Mouse (Mus musculus) adrenal gland, postnatal 25 days (tissue): ENCODE measurements at regions not wholly inside any gene's neighbourhood (a gene's known extent, or its start where the extent isn't known, plus 50 kb on each side); places are given as distances from the start of the nearest gene placed in this dataset.

Source experiments
- DNase-seq: peaks from one replicate; pipeline ENCODE4 v3.0.0; 2021; ENCODE audit warnings: mixed read lengths

DNA sequence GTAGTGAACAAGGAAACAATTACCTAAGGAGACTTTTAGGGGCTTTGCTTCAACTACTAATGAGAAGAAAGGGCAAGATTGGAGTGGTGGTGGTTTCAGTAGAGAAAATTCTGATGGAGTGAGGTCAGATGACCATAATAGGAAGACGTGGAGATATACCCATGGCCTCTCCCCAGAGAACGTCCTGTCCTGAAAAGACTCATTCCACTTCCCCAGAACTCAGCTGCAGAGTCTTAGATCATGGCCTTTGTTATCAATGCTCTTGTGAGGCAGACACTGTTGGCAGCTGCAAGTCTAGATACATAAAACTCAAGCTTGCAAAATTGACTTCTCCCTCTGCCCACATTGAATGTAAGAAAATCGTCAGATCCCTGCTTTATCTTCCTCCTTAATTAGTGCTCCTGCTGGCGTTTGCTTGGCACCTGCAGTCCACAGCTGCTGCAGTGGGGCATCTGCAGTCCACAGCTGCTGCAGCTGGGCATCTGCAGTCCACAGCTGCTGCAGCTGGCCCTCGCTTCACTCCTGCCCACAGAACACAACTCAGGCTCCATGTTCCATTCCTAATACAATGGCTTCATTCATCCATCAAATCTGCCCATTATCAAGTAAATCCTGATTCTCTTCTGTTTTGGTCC lies 162.5 kb downstream of the Cxcl12 start:
- DNase-seq, result no peak

GRCm38 (mm10) chr6:117332641-117333040 lies 164.3 kb downstream of the Cxcl12 start:
- DNase-seq, result no peak

DNA sequence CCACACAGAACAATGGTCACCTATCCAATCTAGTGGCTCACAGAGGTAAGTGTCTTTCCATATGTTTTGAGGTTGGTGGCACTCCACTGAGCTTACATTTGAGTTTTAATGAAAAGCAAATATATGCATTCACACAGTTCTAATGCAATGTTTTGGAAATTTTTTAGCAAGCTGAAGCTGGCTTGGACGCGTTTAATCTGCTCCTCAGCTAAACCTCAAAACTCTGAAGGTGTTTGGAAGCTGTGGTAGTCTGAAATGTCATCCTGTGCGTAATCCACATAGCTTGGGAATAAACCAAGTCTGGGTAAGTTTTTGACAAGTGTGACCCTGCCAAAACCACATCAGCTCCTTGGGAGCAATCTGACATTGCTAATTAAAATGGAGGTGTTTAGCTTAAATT lies 173.8 kb downstream of the Cxcl12 start:
- DNase-seq, result no peak

DNA sequence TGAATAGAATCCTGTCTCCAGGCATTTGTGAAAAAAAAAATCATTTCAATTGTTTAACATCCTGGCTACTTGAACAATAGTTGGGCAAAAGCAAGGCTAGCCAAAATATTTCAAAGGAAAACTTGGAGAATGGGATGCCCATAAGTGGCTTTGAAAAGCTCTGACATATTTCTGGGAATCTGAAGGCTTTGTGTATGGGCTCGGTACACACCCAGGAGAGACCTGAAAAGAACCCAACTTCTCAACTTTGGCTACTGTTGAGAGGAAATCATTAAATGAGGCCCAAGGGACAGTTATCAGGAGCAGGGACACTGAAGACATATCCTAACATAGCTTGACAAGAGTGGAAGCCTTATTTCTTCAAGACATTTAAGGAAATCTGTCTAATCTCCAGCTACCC lies 179.0 kb downstream of the Cxcl12 start:
- no peak for DNase-seq

GRCm38 (mm10) chr6:117351846-117352245 lies 183.5 kb downstream of the Cxcl12 start:
- no peak for DNase-seq

DNA sequence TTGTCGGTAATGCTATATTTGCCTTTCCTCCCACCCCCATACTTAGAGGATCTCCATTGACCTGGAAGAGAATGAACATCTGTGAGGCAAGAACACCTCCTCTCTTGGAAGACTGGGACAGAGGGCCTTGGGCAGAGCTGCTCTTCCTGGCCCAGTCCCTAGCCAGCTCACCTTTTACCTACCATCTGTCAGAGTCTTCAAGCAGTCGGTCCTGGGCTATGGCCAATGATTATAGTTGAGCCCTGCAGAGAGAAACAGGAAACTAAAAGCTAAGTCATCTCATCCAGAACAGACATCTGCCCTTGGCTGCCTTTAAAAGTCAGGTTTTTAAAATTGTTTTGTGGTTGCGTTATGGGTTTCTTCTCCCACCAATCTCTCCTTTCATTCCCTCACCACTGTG lies 184.8 kb downstream of the Cxcl12 start:
- DNase-seq, result no peak

GRCm38 (mm10) chr6:117356101-117356500 lies 187.8 kb downstream of the Cxcl12 start:
- DNase-seq, result no peak

GRCm38 (mm10) chr6:117359401-117359800 lies 191.1 kb downstream of the Cxcl12 start:
- DNase-seq, result no peak

DNA sequence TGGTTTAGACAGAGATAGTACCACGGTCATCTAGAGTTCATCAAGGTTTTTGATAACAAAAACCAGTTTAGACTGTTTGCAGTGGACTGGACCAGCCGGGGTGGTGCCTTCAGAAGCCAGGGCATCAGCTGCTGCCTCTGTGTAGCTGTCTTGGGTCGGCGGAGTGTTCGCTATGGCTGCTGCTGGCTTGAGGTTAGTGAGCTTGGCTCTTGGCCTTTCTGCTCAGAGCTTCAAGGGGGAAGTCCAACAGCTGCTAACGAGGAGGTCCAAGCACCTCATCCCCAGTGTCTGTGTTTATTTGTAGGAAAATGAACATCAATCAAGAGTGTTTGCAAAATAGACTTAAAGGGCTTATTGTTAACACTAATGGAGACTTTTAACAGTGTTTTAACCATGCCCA lies 198.2 kb downstream of the Cxcl12 start:
- no peak for DNase-seq

DNA sequence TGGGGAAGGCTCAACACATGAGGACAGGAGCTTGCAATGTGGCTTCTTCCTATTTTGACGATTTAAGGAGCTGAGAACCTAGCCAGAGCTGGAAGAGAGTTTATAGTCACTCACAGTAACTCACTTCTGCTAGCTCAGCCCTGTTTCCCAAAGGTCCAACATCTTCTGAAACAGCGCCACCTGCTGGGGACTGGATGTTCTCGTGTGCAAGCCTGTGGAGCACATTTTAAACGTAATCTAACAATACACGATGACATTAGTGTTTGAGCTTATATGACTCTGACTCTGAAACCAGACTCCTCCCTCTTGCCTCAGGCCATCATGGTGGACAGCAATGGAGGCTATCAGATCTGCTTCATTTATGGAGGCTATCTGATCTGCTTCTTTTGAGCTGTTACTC lies 207.7 kb downstream of the Cxcl12 start:
- DNase-seq, result no peak

DNA sequence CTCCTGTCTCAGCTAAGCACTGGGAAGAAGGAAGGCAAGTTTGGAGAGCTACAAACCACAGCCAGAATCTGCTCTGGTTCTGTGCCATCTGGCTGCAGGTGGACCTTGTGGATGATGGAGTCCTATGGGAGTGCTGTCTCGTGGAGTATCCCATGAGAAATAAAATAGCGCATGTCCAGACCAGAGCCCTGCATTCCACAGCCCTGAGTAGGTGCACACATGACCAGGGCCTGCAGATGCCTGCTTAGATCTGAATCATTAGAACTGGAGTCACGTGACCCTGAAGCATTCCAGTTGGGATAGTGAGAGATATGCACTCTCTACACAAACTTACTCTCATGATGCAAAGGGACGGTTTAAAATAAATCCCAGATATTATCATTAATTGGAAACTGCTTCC lies 211.6 kb downstream of the Cxcl12 start:
- DNase-seq, result no peak

DNA sequence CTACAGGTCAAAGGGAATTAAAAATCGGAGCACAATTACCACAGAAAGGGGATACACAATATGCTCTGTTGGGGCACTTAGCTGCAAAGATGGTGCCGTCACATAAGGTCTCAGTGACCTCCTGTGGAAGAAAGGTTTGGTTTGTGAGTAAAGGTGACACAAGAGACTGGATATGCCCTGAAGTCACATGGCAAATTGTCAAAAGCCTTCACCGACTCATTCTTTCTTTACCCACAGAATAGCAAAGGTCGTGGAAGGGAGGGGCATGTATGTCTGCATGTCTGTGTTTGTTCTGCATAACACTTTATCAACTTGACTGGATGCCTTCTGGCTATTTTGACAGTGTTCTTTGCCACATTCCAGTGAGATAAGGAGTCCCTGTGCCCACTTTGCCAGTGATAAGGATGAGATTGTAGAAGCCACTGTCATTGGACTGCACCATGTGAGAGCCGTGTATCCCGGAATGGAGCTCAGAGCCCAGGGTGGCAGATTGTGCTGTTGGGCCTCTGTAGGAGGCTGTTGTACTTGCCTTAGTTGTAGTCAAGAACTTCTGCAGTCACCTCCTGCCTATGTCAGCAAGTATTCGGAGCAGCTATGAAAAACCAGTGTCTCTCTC lies 222.0 kb downstream of the Cxcl12 start:
- no peak for DNase-seq

GRCm38 (mm10) chr6:117393480-117393879 lies 225.1 kb downstream of the Cxcl12 start:
- no peak for DNase-seq

- DNase-seq, result no peak
Measured at GRCm38 (mm10) chr6:117405589-117406311, 237.4 kb downstream of the Cxcl12 start.

- no peak for DNase-seq
Measured at GRCm38 (mm10) chr6:117406312-117406595, 237.9 kb downstream of the Cxcl12 start.

- no peak for DNase-seq
Measured at GRCm38 (mm10) chr6:117406757-117407156, 238.4 kb downstream of the Cxcl12 start.

DNA sequence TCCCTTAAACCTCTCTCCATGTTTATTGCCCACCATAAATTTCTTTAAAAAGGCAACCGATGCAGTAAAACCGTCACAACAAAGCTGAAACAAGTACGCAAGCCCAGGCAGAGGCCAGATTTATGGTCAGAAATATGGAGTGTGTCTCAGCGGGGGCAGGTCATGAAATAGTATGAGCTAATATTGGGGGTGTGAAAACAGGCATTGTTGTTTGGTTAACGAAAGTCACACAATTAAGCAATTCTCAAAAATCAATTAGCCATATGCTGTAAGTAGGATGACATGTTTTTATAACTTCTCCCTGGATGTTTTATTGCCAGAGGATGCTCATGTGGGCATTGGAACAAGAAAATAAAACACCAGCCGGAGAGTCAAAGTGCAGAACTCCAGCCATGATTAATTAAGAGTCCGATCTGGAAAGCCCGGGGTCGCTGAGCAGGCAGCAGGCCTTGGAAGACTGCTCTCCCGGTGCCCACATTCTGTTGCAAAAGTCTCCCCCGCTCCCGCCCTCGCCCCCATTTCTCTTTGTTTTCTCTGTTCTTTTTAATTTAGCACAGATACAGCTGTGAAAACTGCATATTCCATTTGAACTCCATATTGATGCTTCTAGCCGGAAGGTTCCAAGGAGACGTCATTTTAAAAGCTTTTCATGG lies 239.0 kb downstream of the Cxcl12 start:
- no peak for DNase-seq

DNA sequence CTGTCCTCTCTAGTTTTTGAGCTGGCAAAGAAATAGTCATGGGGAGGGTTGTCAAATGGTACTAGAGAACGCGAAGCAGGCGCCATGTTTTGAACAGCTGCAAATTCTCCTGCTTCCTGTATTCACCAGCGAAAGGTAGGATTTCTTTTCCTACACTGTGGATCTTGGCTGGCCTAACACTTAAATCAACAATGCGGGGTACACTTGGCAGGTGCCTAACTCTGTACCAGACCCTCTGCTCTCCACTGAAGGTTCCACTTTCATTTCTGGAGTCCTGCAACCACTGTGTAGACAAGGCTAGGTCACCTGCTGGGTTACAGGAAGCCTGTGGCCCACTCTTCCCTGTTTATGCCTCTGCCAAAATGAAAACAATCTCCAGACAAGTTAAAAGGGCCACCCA lies 239.6 kb downstream of the Cxcl12 start:
- DNase-seq, result no peak

DNA sequence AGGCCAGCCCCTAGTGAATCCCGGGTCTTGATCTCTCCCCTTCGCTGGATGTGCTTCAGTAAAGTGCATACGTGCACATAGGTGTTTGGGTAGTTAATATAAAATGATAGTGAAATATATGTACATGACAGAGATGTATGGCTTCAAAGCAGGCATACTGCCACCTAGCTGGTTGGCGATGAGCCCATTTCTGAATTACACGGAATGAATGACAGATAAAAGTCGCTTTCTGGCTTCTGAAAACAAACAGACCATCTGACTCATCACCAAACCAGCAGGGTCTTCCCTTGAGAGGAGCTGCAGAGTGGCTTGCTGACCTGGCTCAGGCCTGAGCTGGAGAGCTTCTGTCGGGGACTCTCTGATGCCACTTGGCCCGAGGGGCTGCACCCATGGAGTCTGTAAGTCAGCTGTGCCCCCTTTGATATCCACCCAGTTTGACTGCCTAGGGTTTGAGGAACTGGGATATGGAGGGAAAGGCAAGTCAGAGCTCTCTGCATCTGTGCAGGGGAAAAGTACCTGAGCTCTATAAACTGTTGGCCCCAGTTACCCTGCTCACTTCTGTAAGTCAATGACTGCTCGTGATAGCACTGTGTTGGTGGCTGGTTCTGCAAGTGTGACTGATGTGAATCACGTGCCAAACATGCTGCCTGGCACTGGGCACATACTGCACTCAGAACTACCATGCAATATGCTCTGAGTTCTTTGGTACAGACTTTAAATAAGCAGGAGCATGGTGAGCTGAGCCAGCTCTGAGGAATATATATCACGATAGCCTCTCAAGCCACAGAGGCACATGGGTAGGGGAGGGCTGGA lies 240.8 kb downstream of the Cxcl12 start:
- no peak for DNase-seq

DNA sequence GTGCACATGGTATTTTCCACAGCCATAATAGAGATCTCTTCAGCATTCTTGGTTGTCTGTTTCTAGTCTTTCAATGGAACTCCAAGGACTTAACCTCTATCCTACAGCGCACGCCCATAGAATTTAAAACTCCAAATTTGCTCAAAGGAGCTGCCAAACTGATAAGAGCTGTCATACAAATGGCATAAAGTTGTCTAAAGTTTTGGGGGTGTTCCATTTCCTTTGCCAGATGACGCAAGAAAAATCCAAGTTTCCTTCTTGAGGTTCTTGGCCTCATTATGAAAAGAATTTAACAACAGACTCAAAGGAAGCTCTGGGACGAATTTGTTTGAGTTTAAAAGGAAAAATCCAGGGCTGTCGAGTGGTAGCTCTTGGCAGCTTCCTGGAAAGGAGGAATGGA lies 246.6 kb downstream of the Cxcl12 start:
- no peak for DNase-seq

- DNase-seq, result no peak
Measured at GRCm38 (mm10) chr6:117415901-117416300, 247.6 kb downstream of the Cxcl12 start.

DNA sequence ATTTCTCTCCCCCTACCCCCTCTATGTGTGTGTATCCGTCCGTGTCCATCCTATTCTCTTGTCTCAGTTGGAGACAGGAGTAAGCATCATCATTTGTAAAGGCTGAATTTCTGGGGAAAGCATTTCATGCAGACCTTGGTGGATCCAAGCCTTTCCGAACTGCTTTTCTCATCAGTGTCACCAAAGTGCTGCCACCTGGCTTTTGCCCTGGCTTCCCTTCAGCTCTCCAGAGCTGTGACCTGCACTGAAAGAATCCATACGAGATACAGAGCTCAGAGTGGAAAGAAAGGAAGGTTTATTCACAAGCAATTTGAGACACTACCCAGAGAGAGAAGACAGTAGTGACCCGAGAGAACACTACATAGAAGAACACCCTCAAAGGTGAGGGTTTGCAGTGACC lies 248.1 kb downstream of the Cxcl12 start:
- DNase-seq, result no peak
